Mouse (Mus musculus) C2C12 (cell line): Measurements from ENCODE around the gene Wapl. TPM values are rescaled to one million over a fixed set of nuclear protein-coding genes. Genes with fewer than 3 reads are reported as not detected.

Experiments used
- H3K27me3 ChIP-seq: one replicate; pipeline ENCODE4 v1.6.1; 2011; ENCODE audit not compliant: control insufficient read depth, insufficient read depth, insufficient read length
- H3K36me3 ChIP-seq: one replicate; pipeline ENCODE4 v1.6.1; 2011; ENCODE audit not compliant: control insufficient read depth, insufficient read depth
- H3K4me3 ChIP-seq: one replicate; pipeline ENCODE4 v1.5.1; 2011; ENCODE audit warnings: mild to moderate bottlenecking, control low read depth; ENCODE audit not compliant: poor library complexity, insufficient read depth, severe bottlenecking
- H3K79me2 ChIP-seq: one replicate; pipeline ENCODE4 v1.6.1; 2011; ENCODE audit not compliant: control insufficient read depth, insufficient read depth
- H3K79me3 ChIP-seq: one replicate; pipeline ENCODE4 v1.6.1; 2011; ENCODE audit warnings: low read depth, control low read depth
- H3ac ChIP-seq: one replicate; pipeline ENCODE3; 2011; ENCODE audit warnings: low read depth; ENCODE audit not compliant: control insufficient read depth, insufficient read length
- CEBPB ChIP-seq: IDR thresholded peaks from one replicate; pipeline ENCODE4 v1.6.1; 2011; ENCODE audit warnings: low read depth, mild to moderate bottlenecking, control low read depth, moderate library complexity
- CTCF ChIP-seq: IDR thresholded peaks from one replicate; pipeline ENCODE4 v1.5.1; 2011; ENCODE audit not compliant: control insufficient read depth, insufficient read depth, insufficient read length
- FOSL1 ChIP-seq: IDR thresholded peaks from one replicate; pipeline ENCODE4 v1.8.0; 2011; ENCODE audit warnings: mild to moderate bottlenecking, low read length; ENCODE audit not compliant: poor library complexity, insufficient read depth, severe bottlenecking
- MAX ChIP-seq: IDR thresholded peaks from one replicate; pipeline ENCODE4 v1.6.1; 2011; ENCODE audit warnings: mild to moderate bottlenecking, control low read depth
- MYOD1 ChIP-seq: IDR thresholded peaks from one replicate; pipeline ENCODE4 v1.6.1; 2011; ENCODE audit warnings: low read depth; ENCODE audit not compliant: control insufficient read depth, insufficient read length
- MYOG ChIP-seq: IDR thresholded peaks from one replicate; pipeline ENCODE4 v1.6.1; 2011; ENCODE audit not compliant: control insufficient read depth, insufficient read length; ENCODE audit errors: extremely low read depth
- USF1 ChIP-seq: IDR thresholded peaks from one replicate; pipeline ENCODE4 v1.6.1; 2011; ENCODE audit warnings: low read depth, mild to moderate bottlenecking, control low read depth, moderate library complexity
- long read RNA-seq, 2 experiments: library from polyadenylated mRNA; unstranded; transcript quantifications; one replicate each; pipeline ENCODE4 v2.0.0; 2019 to 2020
- polyA plus RNA-seq: library from polyadenylated mRNA; unstranded; fragments of >200 nt; fragmentation: generic; extraction: Trizol; gene quantifications from one replicate; pipeline ENCODE4 v1.2.1, GENCODE M21; 2012; ENCODE audit warnings: missing spikeins

Gene Wapl
- 9.7 TPM for polyA plus RNA-seq
- long read RNA-seq, experiment 1, partial matches to known transcripts, result 14 of 14 reads
- long read RNA-seq, experiment 1, other reads (novel, unspliced or antisense), result 0 of 14 reads
- long read RNA-seq, experiment 2, full-length matches to known transcripts, result 2 of 12 reads
- long read RNA-seq, experiment 2, partial matches to known transcripts, result 8 of 12 reads
- long read RNA-seq, experiment 2, other reads (novel, unspliced or antisense), result 2 of 12 reads

DNA sequence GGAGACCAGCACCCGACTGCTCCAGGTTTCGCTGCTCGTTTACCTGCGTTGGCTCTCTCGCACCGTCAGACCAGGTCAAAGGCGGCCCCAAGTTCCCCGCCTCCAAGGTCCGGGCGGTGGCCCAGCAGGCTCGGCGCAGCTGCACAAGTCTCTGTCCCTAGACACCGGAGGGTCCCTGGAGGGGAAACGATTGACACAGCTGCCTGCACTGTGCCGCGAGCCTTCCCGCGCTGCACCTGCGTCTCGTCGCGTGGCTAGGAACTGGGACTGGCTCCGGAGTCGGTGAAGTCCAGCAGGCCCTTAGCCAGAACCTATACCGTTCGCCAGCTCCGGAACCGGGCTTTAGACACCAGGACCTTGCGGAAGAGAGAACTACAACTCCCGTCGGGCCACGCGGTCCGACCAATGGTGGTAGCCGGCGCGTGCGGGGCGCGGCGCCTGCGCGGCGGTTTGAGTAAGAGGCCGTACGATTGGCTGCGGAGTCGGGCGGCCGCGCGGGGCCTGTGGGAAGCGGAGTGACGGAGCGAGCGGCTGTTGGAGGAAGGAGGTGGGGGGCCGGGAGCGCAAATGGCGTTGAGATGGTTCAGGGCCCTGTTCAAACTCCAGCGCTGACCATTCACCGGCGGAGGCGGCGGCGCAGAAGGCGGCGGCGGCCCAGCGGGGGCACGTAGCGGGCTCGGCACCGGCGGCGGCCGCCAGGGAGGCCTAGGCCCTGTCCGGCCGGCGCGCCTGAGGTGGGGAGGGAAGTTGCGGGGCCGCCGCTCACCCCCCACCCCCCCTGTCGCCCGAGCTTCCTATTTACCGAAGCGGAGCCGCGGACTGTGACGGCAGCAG lies at the start of gene Wapl:
Gene Wapl, plus strand, starts transcription at position 534 of the 834 bp plus-strand sequence.
- Histone ChIP-seq H3K36me3 (peaks cover 17% of the 10 kb centered on the region), H3K27me3 (no peaks in the 10 kb centered on the region), H3ac (peak within 1 kb of the TSS; percentile 88), H3K4me3 (peak within 1 kb of the TSS; percentile 83), H3K79me3 (peaks cover 45% of the 10 kb centered on the region), H3K79me2 (peaks cover 49% of the 10 kb centered on the region)
- no peak for TF ChIP-seq MAX

DNA sequence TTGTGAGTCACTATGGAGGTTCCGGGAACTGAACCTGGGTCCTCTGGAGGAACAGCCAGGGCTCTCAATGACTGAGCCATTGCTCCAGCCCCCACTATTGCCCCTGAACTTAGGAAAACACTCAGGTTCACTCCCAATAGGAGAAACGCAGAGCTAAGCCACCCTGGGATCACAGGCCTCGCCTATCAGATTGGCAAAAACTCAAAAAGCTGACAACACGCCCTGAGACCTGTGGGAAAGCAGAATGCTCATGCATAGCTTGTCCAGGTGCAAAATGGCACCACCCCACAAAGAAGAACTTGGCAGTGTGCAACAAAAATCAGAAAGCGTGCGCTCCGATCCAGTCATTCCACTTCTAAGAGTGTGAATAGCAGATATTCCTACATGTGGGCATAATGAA lies 46.9 kb upstream of the Wapl start:
- TF ChIP-seq MAX (no peak), CTCF (no peak), FOSL1 (no peak), CEBPB (no peak), USF1 (no peak), MYOG (no peak), MYOD1 (no peak)
- H3ac ChIP-seq, result no peak overlapping the region
- no peaks in the 10 kb centered on the region for H3K36me3 ChIP-seq
- no peak overlapping the region for H3K4me3 ChIP-seq
- no peaks in the 10 kb centered on the region for H3K79me3 ChIP-seq
- H3K79me2 ChIP-seq, result no peaks in the 10 kb centered on the region
- peaks cover 3% of the 10 kb centered on the region for H3K27me3 ChIP-seq

DNA sequence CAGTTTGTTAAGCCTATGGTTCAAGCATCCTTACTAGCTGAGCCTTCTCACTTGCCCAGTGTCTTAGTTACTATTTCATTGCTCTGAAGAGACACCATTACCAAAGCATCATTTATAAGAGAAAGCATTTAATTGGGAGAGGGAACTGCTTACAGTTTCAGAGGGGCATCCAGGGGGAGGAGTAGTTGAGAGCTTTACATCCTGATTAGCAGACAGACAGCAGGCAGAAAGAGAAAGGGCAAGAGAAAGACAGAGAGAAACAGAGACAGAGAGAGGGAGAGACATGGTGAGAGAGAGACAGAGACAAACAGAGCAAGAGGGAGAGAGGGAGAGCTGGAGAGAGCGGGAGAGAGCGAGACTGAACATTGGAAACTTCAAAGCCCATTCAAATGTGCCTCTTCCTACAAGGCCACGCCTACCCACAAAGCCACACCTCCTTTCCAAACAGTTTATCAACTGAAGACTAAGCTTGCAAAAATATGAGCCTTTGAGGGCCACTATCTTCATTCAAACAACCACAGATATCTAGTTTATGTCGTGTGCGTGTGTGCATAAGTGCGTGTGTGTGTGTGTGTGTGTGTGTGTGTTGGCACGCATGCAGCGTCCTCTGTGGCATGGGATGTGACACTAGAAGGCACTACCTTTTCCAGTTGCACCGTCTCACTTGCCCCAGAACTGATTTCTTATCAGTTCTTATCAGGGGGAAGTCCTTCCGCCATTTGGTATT lies 40.8 kb upstream of the Wapl start:
- H3K4me3 ChIP-seq, result no peak overlapping the region

GRCm38 (mm10) chr14:34635192-34635591 lies 38.5 kb upstream of the Wapl start:
- Histone ChIP-seq H3ac (no peak overlapping the region), H3K27me3 (no peaks in the 10 kb centered on the region), H3K4me3 (no peak overlapping the region), H3K79me3 (no peaks in the 10 kb centered on the region), H3K36me3 (no peaks in the 10 kb centered on the region), H3K79me2 (no peaks in the 10 kb centered on the region)
- TF ChIP-seq CTCF (no peak), USF1 (no peak), FOSL1 (no peak), MYOD1 (no peak), MYOG (no peak), MAX (no peak), CEBPB (no peak)

More for the DNA sequence above, 40.8 kb upstream of the Wapl start:
- TF ChIP-seq MAX (no peak), CTCF (no peak), MYOG (no peak), USF1 (no peak), CEBPB (no peak)
- H3K36me3 ChIP-seq, result no peaks in the 10 kb centered on the region
- no peaks in the 10 kb centered on the region for H3K79me2 ChIP-seq
- H3K27me3 ChIP-seq, result no peaks in the 10 kb centered on the region
- no peak overlapping the region for H3ac ChIP-seq
- no peaks in the 10 kb centered on the region for H3K79me3 ChIP-seq

DNA sequence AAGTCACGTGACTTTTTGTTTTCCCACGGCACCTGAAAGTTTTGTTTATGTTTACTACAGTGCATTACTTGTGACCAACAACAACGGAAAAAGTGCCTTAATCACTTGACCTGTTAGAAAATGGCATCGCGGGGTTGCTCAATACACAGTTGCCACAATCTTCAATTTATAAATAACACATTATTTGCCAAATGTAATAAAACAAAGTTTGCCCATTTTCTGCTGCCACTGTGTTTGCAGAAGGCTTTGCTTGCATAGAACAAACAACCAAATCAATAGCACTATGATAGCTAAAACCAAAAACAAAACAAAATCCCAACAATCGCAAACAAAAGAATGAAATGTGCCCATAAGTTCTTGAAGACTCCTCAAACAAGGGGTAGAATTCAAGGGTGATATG lies 38.0 kb upstream of the Wapl start:
- Histone ChIP-seq H3K27me3 (no peaks in the 10 kb centered on the region), H3K4me3 (no peak overlapping the region), H3K79me3 (no peaks in the 10 kb centered on the region), H3K79me2 (no peaks in the 10 kb centered on the region), H3ac (no peak overlapping the region), H3K36me3 (no peaks in the 10 kb centered on the region)
- TF ChIP-seq MYOG, result no peak
- no peak for TF ChIP-seq CTCF
- TF ChIP-seq CEBPB, result no peak
- TF ChIP-seq USF1, result no peak
- no peak for TF ChIP-seq MYOD1
- no peak for TF ChIP-seq FOSL1
- no peak for TF ChIP-seq MAX
